Mouse (Mus musculus) 3T3-L1 (cell line): ENCODE measurements around the gene Scn1a.

Experiments used
- DNase-seq: peaks from one replicate; pipeline ENCODE4 v3.0.0-alpha.2; 2015; ENCODE audit warnings: low read depth, low spot score

Gene Scn1a

DNA sequence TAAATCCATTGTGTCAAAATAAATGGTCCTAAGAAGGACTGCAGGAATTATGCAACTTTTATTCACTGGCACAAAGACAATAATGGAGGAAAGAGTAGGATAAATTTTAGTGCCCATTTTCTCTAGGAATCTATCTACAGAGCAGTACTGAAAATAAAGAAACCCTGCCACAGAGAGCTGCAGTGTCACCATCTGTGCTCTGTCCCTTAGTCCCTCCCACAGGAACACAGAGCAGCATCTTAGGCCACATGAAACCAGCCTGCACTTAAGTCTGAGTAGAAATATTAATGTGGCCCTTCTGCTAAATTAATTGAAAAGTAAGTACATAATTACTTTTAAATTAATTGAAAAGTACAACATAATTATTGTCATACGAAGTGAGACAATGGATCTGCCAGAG lies 196.6 kb downstream of the Scn1a start:
- no peak for DNase-seq

DNA sequence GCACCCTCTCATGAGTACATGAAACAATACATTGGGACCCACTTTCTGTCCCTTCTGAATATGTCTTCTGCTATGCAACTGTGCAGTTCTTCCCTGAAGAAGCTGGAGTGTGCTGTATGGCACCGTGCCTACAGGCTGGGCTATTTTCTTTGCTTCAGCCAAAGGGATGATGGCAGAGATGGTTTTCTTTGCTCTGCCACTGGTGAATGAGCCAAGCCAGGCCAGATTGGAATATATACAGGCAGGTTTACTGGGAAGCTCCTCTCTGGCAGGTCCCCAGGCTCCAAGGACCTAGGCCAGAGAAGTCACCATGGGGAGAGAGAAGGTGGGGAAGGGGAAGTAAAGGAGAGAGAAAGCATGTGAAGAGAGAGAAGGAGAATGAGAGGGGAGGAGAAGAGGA lies 200.3 kb downstream of the Scn1a start:
- DNase-seq, result no peak

DNA sequence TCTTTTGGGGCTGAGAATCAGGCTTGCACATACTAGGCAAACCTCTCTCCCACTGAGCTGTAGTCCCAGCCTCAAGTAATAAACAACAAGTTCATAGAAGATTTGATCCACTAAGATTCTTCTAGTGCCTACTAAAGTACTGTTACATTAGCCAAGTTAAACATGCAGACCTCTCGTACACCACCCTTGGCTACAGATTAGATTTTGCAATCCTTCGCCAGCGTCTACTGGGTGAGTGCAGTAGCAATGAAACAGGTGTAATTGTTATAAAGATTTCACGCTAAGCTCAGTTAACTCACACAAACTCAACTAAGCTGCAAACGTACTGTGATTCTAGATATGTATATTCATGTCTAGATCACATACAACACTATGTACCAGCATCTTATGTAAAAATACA lies 201.8 kb downstream of the Scn1a start:
- DNase-seq, result no peak

DNA sequence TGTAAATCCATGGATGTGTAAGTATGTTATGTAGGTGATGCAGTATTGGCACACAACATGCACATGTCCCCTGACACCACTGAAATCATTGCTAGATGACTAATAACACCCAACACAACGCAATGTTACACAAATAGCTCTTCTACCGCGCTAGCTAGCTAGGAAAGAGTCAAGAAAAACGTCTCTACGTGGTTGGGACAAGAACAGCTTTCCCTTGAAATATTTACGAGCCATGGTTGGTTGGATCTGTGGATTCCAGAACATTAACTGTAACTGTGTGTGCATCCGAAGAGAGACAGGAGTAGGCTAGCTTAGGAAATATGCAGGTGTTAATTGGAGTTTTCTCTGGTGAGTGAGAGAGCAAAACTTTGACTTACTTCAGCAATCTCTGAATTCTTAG lies 219.7 kb downstream of the Scn1a start:
- no peak for DNase-seq
